Mouse (Mus musculus) naive thymus-derived CD4-positive, alpha-beta T cell, adult 5 months (primary cell): ENCODE results near the gene Cpt1c. TPM values are rescaled to one million over a fixed set of nuclear protein-coding genes. Genes with fewer than 3 reads are reported as not detected.

Experiments used
- polyA plus RNA-seq: library from polyadenylated mRNA; unstranded; fragments of 100-300 nt; shearing (Covaris generic); gene quantifications from one replicate; pipeline ENCODE4 v1.2.1, GENCODE M21; 2017

Cpt1c gene
- polyA plus RNA-seq = not detected

GRCm38 (mm10) chr7:44974383-44975116 is at the start of gene Cpt1c:
Gene Cpt1c (minus strand): TSS chr7:44974851.

GRCm38 (mm10) chr7:45017242-45018061 is 42.8 kb upstream of the Cpt1c start, which contains the start of gene Rras:
Gene Rras (plus strand): TSS chr7:45017961.

GRCm38 (mm10) chr7:45015957-45016612 is 41.4 kb upstream of the Cpt1c start, which contains the start of gene Scaf1:
Gene Scaf1 (minus strand): TSS chr7:45016363.

GRCm38 (mm10) chr7:44998501-44998955 is 23.9 kb upstream of the Cpt1c start, which contains the start of gene Bcl2l12:
Gene Bcl2l12 (minus strand): TSS chr7:44998712.

GRCm38 (mm10) chr7:44997231-44997939 is 22.7 kb upstream of the Cpt1c start, which contains the start of gene Irf3:
Gene Irf3 (plus strand): TSS chr7:44997648.

GRCm38 (mm10) chr7:44986192-44986878 is 11.7 kb upstream of the Cpt1c start, which contains the start of gene Prmt1:
Gene Prmt1 (minus strand): TSS chr7:44986568.

GRCm38 (mm10) chr7:44942904-44943303 is 31.7 kb downstream of the Cpt1c start, which contains the start of gene Tsks:
Gene Tsks (plus strand): TSS chr7:44943204.

GRCm38 (mm10) chr7:44929204-44930151 is 45.2 kb downstream of the Cpt1c start, which contains the start of gene Ap2a1:
Gene Ap2a1 (minus strand): TSS chr7:44929496.

Other genes starting within 250 kb of the Cpt1c start
- 95.9 TPM for gene Vrk3, start 226.4 kb downstream of the Cpt1c start, polyA plus RNA-seq
- gene Zfp473, start 223.8 kb downstream of the Cpt1c start, polyA plus RNA-seq = 0.73 TPM
- gene Nup62, start 158.8 kb downstream of the Cpt1c start, polyA plus RNA-seq = 37.1 TPM
- gene Il4i1, start 158.5 kb downstream of the Cpt1c start, polyA plus RNA-seq = 0.85 TPM
- gene Atf5, start 158.2 kb downstream of the Cpt1c start, polyA plus RNA-seq = 0.70 TPM
- 35.2 TPM for gene Akt1s1, start 125.9 kb downstream of the Cpt1c start, polyA plus RNA-seq
- 133 TPM for gene Tbc1d17, start 125.8 kb downstream of the Cpt1c start, polyA plus RNA-seq
- gene Pnkp, start 117.7 kb downstream of the Cpt1c start, polyA plus RNA-seq = 57.0 TPM
- gene Ptov1, start 105.1 kb downstream of the Cpt1c start, polyA plus RNA-seq = 40.0 TPM
- gene Med25, start 82.1 kb downstream of the Cpt1c start, polyA plus RNA-seq = 48.6 TPM
- gene Fuz, start 78.8 kb downstream of the Cpt1c start, polyA plus RNA-seq = 20.9 TPM
- 53.1 TPM for gene Ap2a1, start 45.4 kb downstream of the Cpt1c start, polyA plus RNA-seq
- not detected for gene Tsks, start 31.6 kb downstream of the Cpt1c start, polyA plus RNA-seq
- 161 TPM for gene Prmt1, start 11.7 kb upstream of the Cpt1c start, polyA plus RNA-seq
- 172 TPM for gene Irf3, start 22.8 kb upstream of the Cpt1c start, polyA plus RNA-seq
- 17.5 TPM for gene Bcl2l12, start 23.9 kb upstream of the Cpt1c start, polyA plus RNA-seq
- 27.3 TPM for gene Scaf1, start 41.5 kb upstream of the Cpt1c start, polyA plus RNA-seq
- gene Rras, start 43.1 kb upstream of the Cpt1c start, polyA plus RNA-seq = 11.5 TPM
- gene Prr12, start 78.0 kb upstream of the Cpt1c start, polyA plus RNA-seq = 2.2 TPM
- gene Nosip, start 87.6 kb upstream of the Cpt1c start, polyA plus RNA-seq = 104 TPM
- 1.7 TPM for gene Prrg2, start 87.8 kb upstream of the Cpt1c start, polyA plus RNA-seq
- gene Rcn3, start 117.4 kb upstream of the Cpt1c start, polyA plus RNA-seq = 10.6 TPM
- gene Fcgrt, start 129.0 kb upstream of the Cpt1c start, polyA plus RNA-seq = 6.2 TPM
- 2,728 TPM for gene Rps11, start 149.6 kb upstream of the Cpt1c start, polyA plus RNA-seq
- gene Rpl13a, start 153.9 kb upstream of the Cpt1c start, polyA plus RNA-seq = 3,371 TPM
- gene Gm45713, start 161.4 kb upstream of the Cpt1c start, polyA plus RNA-seq = not detected
- gene Flt3l, start 161.6 kb upstream of the Cpt1c start, polyA plus RNA-seq = 252 TPM
- 30.4 TPM for gene Pih1d1, start 179.5 kb upstream of the Cpt1c start, polyA plus RNA-seq
- 42.7 TPM for gene Aldh16a1, start 179.7 kb upstream of the Cpt1c start, polyA plus RNA-seq
- 0.20 TPM for gene Slc17a7, start 189.1 kb upstream of the Cpt1c start, polyA plus RNA-seq
- not detected for gene Gfy, start 204.7 kb upstream of the Cpt1c start, polyA plus RNA-seq
- not detected for gene Pth2, start 206.1 kb upstream of the Cpt1c start, polyA plus RNA-seq
- not detected for gene Ccdc155, start 230.0 kb upstream of the Cpt1c start, polyA plus RNA-seq
- 2.7 TPM for gene Dkkl1, start 237.3 kb upstream of the Cpt1c start, polyA plus RNA-seq
- 0.95 TPM for gene Tead2, start 240.9 kb upstream of the Cpt1c start, polyA plus RNA-seq